13 mouse cellular contexts compared by ENCODE assay signal in the genomic region with DNA sequence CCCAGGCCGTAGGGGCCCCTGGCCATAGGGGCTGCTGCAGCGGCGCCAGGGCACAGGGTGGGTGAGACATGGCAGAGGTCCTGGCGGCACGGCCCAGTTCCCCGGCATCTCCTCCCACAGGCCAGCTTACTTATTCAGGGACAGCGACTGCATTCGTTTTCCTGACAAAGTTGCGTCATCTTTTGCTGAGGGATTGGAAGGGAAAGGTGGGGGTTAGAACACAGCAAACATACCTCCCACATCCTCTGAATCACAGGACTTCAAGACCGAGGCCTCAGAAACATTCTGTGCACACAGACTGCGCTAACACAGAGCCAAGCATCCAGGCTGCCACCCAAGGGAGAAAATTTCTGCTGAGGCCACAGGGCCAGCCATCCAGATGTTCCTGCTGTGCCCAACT. TPM values are rescaled to one million over a fixed set of nuclear protein-coding genes. Genes with fewer than 3 reads are reported as not detected.
DNase-seq lines count a peak whose midpoint lies in the region; ATAC-seq lines count a peak whose summit lies in the region.
"Had no signal": no experiment of that assay in that cellular context is flagged by ENCODE, and none has a peak within 500 bp of the region (broad histone marks: within the 10 kb centered on the region; RNA-seq: fewer than 3 reads in every experiment).

No protein-coding gene starts in this region.

- H3K9ac ChIP-seq in heart, embryonic 12.5 days, result no peak overlapping the region
- H3K9ac ChIP-seq: embryonic facial prominence, embryonic 15.5 days had no signal

- H3K27me3 ChIP-seq in heart, embryonic 12.5 days (replicated peaks), result no peaks in the 10 kb centered on the region
- H3K27me3 ChIP-seq: CH12.LX; embryonic facial prominence, embryonic 15.5 days had no signal

- no peak for ATAC-seq in heart, embryonic 12.5 days (ENCODE audit: insufficient number of reproducible peaks, low FRiP score)

- H3K9me3 ChIP-seq in heart, embryonic 12.5 days (replicated peaks), result no peaks in the 10 kb centered on the region
- H3K9me3 ChIP-seq: embryonic facial prominence, embryonic 15.5 days had no signal

- peaks cover 95% of the 10 kb centered on the region for H3K36me3 ChIP-seq in heart, embryonic 12.5 days

- no peak overlapping the region for H3K4me3 ChIP-seq in heart, embryonic 12.5 days
- H3K4me3 ChIP-seq: embryonic facial prominence, embryonic 15.5 days had no signal

- DNase-seq in heart, adult 18-20 months, result peak; percentile 26 to 34
- DNase-seq in right cerebral cortex, postnatal 25 days, result peak; percentile 58
- no peak for DNase-seq in right cerebral cortex, postnatal 14 days
- DNase-seq in layer of hippocampus, postnatal 14 days (ENCODE audit: low spot score in 2 of 2), result peak; percentile 22 to 48
- DNase-seq in cerebellum, postnatal 36 days, result no peak
- DNase-seq in cerebellum, adult 9-11 months, result no peak
- DNase-seq in cerebellum, adult 9-10 months, result no peak
- DNase-seq: cerebellum, adult 18-20 months; gastrocnemius, postnatal 14 days; lung, postnatal 4 days had no signal

- 0 out of 2 replicates have a peak, but pooled peaks cover 4% of the 10 kb centered on the region for H3K4me1 ChIP-seq in heart, embryonic 12.5 days (replicated peaks)
- H3K4me1 ChIP-seq: embryonic facial prominence, embryonic 15.5 days had no signal

- no peak overlapping the region for H3K27ac ChIP-seq in heart, embryonic 12.5 days (ENCODE audit: poor library complexity, severe bottlenecking)
- H3K27ac ChIP-seq: embryonic facial prominence, embryonic 15.5 days had no signal

- H3K4me2 ChIP-seq in heart, embryonic 12.5 days, result no peak overlapping the region
- H3K4me2 ChIP-seq: embryonic facial prominence, embryonic 15.5 days had no signal

- WGBS in heart, embryonic 12.5 days, result 83% methylated on average over 11 of the region's 11 CpGs

RNA-seq across cellular contexts. Expression of gene Pdap1, which starts 9.8 kb away (rescaled TPM):
- total RNA-seq in heart, adult 18-20 months (2021), result 10 to 100 TPM; 39.3 to 40.2 TPM
- 71.8 and 78.5 TPM in 2 replicates for polyA plus RNA-seq in heart, embryonic 12.5 days (2016; fragmentation: Nextera tagmentation; extraction: Ambion mirVana)
- 100 to 1,000 TPM in 1 of 2 experiments, 10 to 100 TPM in 1; 99.5 to 114 TPM for total RNA-seq in layer of hippocampus, postnatal 14 days (2021)

RNA-seq across cellular contexts. Expression of gene Bud31, which starts 10.0 kb away (rescaled TPM):
- 10 to 100 TPM; 57.0 to 58.9 TPM for total RNA-seq in heart, adult 18-20 months (2021)
- polyA plus RNA-seq in heart, embryonic 12.5 days (2016; fragmentation: Nextera tagmentation; extraction: Ambion mirVana), result 140 and 151 TPM in 2 replicates
- 10 to 100 TPM; 78.1 to 85.5 TPM for total RNA-seq in layer of hippocampus, postnatal 14 days (2021)

RNA-seq across cellular contexts. Expression of gene Arpc1b, which starts 16.2 kb away (rescaled TPM):
- 10 to 100 TPM; 65.3 to 67.4 TPM for total RNA-seq in heart, adult 18-20 months (2021)
- polyA plus RNA-seq in heart, embryonic 12.5 days (2016; fragmentation: Nextera tagmentation; extraction: Ambion mirVana), result 187 and 192 TPM in 2 replicates
- 10 to 100 TPM; 41.3 to 48.7 TPM for total RNA-seq in layer of hippocampus, postnatal 14 days (2021)

RNA-seq across cellular contexts. Expression of gene Ptcd1, which starts 36.7 kb away (rescaled TPM):
- 10 to 100 TPM; 30.0 to 31.3 TPM for total RNA-seq in heart, adult 18-20 months (2021)
- polyA plus RNA-seq in heart, embryonic 12.5 days (2016; fragmentation: Nextera tagmentation; extraction: Ambion mirVana), result 13.1 and 14.1 TPM in 2 replicates
- 10 to 100 TPM; 14.1 to 15.2 TPM for total RNA-seq in layer of hippocampus, postnatal 14 days (2021)

RNA-seq across cellular contexts. Expression of gene Cpsf4, which starts 36.8 kb away (rescaled TPM):
- 10 to 100 TPM; 11.4 to 12.9 TPM for total RNA-seq in heart, adult 18-20 months (2021)
- 31.4 and 31.9 TPM in 2 replicates for polyA plus RNA-seq in heart, embryonic 12.5 days (2016; fragmentation: Nextera tagmentation; extraction: Ambion mirVana)
- total RNA-seq in layer of hippocampus, postnatal 14 days (2021), result 10 to 100 TPM; 27.6 to 28.4 TPM

Comparison
In these comparisons a context has a peak if more than half of its experiments do, and no peak if none do; other contexts are left out.
1. DNase-seq: peak in heart, adult 18-20 months (2 of 2), right cerebral cortex, postnatal 25 days (single experiment) and layer of hippocampus, postnatal 14 days (2 of 2); none in right cerebral cortex, postnatal 14 days (single experiment), cerebellum, postnatal 36 days (0 of 2), cerebellum, adult 9-11 months (single experiment) and cerebellum, adult 9-10 months (single experiment).